Mouse (Mus musculus) liver, postnatal 0 days (tissue): ENCODE measurements around the gene Plcb4.

Source experiments
- CTCF ChIP-seq: sonication (generic); IDR thresholded peaks from 2 replicates; pipeline ENCODE4 v1.5.1; 2016; ENCODE audit warnings: antibody characterized with exemption, low read depth
- EP300 ChIP-seq: IDR thresholded peaks from 2 replicates; pipeline ENCODE4 v1.6.1; 2016; ENCODE audit warnings: antibody characterized with exemption, low read depth, mild to moderate bottlenecking

GRCm38 (mm10) chr2:135863391-135864076, 204.7 kb downstream of the Plcb4 start:
- TF ChIP-seq CTCF (no peak), EP300 (no peak)
